Mouse (Mus musculus): Measurements from ENCODE around the gene Fam222b. TPM values are rescaled to one million over a fixed set of nuclear protein-coding genes. Genes with fewer than 3 reads are reported as not detected.
"Not testable (repeated sequence)": the region's sequence is repeated elsewhere in the genome, so short reads cannot be mapped to it uniquely, and the experiment has no call there.

Gene Fam222b
- polyA plus RNA-seq, 1 experiment from 2014 or later = 28.7 TPM

DNA sequence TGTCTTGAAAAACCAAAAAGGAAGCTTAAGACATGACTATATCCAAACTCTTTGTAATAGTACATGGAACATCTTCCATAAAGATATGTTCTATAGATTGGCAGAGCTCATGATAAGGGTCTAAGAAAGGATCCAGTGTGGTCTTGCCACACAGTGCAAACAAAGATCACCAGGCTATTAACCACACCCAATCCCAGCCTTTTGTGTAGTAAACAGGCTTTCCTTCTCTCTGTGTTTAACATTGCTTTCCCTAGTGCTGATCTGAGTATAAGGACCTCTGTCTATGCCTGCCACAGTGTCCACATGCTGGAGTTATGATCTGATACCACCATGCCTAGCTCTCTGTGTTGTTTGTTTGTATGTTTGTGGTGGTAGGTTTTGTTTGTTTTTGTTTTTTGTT lies 29.3 kb downstream of the Fam222b start:
- Histone ChIP-seq H3K9ac (no peak overlapping the region), H3K27ac (no peak overlapping the region), H3K4me2 (replicated peaks) (no peak overlapping the region), H3K4me1 (replicated peaks; ENCODE audit: control insufficient read depth, insufficient read depth, low read length) (peaks cover 22% of the 10 kb centered on the region), H3K9me3 (ENCODE audit: control insufficient read depth, low read length) (no peaks in the 10 kb centered on the region), H3K27me3 (ENCODE audit: control insufficient read depth, insufficient read depth, low read length) (no peaks in the 10 kb centered on the region), H3K4me3 (replicated peaks; ENCODE audit: low read length) (no peak overlapping the region), H3K36me3 (replicated peaks; ENCODE audit: control insufficient read depth, insufficient read depth) (no peaks in the 10 kb centered on the region)
- ATAC-seq (ENCODE audit: low FRiP score) (no peak), DNase-seq (ENCODE audit: low spot score) (no peak)

DNA sequence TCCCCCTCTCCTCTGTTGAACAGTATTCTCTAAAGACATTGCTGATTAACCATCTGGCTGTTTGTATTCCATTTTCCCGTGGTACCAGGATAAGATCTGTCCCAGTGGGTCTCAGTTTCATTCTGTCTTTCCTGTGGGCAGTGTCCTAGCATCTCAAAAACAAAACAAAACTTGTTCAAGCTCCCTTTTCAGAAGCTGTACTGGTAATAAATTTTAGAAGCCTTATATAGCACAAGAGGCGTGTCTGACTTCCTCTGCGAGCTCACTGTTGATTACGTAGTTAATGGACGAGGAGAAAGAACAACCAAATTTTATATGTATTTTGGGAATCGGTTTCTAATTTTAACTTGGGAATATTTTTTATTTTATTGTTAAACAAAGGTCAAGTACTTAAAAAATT lies 31.2 kb downstream of the Fam222b start:
- H3K27me3 ChIP-seq (ENCODE audit: control insufficient read depth, insufficient read depth, low read length) = no peaks in the 10 kb centered on the region
- DNase-seq (ENCODE audit: low spot score) = no peak
- ATAC-seq (ENCODE audit: low FRiP score) = no peak
- WGBS = 66% methylated on average over 6 of the region's 6 CpGs
- no peak overlapping the region for H3K27ac ChIP-seq
- H3K4me1 ChIP-seq (replicated peaks; ENCODE audit: control insufficient read depth, insufficient read depth, low read length) = peaks cover 11% of the 10 kb centered on the region
- no peaks in the 10 kb centered on the region for H3K9me3 ChIP-seq (ENCODE audit: control insufficient read depth, low read length)
- H3K4me2 ChIP-seq (replicated peaks) = no peak overlapping the region
- no peaks in the 10 kb centered on the region for H3K36me3 ChIP-seq (replicated peaks; ENCODE audit: control insufficient read depth, insufficient read depth)
- no peak overlapping the region for H3K4me3 ChIP-seq (replicated peaks; ENCODE audit: low read length)
- H3K9ac ChIP-seq = no peak overlapping the region

DNA sequence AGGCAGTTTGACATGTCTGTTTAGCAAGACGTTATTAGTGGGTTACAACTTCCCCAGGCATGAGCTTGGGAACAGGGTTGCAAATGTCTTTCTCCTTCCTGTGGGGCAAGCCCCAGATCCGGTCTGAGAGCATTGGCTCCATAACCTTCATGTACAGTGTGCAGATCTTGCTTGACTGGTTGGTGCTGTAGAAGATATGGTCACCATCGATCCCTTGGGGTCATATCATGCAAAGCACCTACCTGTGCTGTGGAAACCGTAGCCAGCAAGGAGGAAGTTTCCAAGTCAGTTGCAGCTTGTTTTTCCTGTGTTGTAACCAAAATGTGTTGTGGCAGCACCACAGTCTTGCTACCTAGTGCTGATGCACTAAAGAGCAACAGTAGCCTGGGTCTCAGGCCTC lies 32.3 kb downstream of the Fam222b start:
- WGBS = 92% methylated on average over 4 of the region's 4 CpGs
- no peak overlapping the region for H3K27ac ChIP-seq
- H3K4me2 ChIP-seq (replicated peaks) = no peak overlapping the region
- H3K36me3 ChIP-seq (replicated peaks; ENCODE audit: control insufficient read depth, insufficient read depth) = no peaks in the 10 kb centered on the region
- H3K9ac ChIP-seq = no peak overlapping the region
- no peaks in the 10 kb centered on the region for H3K9me3 ChIP-seq (ENCODE audit: control insufficient read depth, low read length)
- H3K4me1 ChIP-seq (replicated peaks; ENCODE audit: control insufficient read depth, insufficient read depth, low read length) = peaks cover under 1% of the 10 kb centered on the region; the same call in 1 of the 2 replicates
- H3K27me3 ChIP-seq (ENCODE audit: control insufficient read depth, insufficient read depth, low read length) = no peaks in the 10 kb centered on the region
- ATAC-seq (ENCODE audit: low FRiP score) (no peak), DNase-seq (ENCODE audit: low spot score) (no peak)
- no peak overlapping the region for H3K4me3 ChIP-seq (replicated peaks; ENCODE audit: low read length)

DNA sequence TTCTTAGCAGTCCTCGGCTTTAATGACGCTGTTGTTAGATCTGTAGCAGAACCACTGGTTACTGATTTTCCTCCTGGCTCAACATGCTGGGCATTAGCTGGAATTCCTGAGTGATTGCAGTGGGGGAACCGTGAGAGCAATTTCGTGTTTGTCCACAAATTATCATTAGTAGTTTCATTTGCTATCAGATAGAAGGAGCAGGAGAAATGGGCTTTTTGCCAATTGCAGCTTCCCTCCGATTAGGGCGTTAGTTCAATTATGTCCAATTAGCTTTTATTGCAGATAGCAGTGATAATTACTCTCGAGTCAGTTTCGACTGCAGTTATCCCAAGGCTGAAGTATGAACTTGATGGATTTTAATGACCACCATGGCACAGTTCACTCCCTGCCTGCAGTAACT lies 35.0 kb downstream of the Fam222b start:
- 67% methylated on average over 8 of the region's 8 CpGs for WGBS
- H3K27ac ChIP-seq = no peak overlapping the region
- no peaks in the 10 kb centered on the region for H3K9me3 ChIP-seq (ENCODE audit: control insufficient read depth, low read length)
- ATAC-seq (ENCODE audit: low FRiP score) (no peak), DNase-seq (ENCODE audit: low spot score) (no peak)
- no peak overlapping the region for H3K4me3 ChIP-seq (replicated peaks; ENCODE audit: low read length)
- H3K9ac ChIP-seq = no peak overlapping the region
- H3K27me3 ChIP-seq (ENCODE audit: control insufficient read depth, insufficient read depth, low read length) = no peaks in the 10 kb centered on the region
- H3K4me1 ChIP-seq (replicated peaks; ENCODE audit: control insufficient read depth, insufficient read depth, low read length) = no peaks in the 10 kb centered on the region; the same call in 1 of the 2 replicates
- H3K4me2 ChIP-seq (replicated peaks) = no peak overlapping the region
- H3K36me3 ChIP-seq (replicated peaks; ENCODE audit: control insufficient read depth, insufficient read depth) = no peaks in the 10 kb centered on the region

DNA sequence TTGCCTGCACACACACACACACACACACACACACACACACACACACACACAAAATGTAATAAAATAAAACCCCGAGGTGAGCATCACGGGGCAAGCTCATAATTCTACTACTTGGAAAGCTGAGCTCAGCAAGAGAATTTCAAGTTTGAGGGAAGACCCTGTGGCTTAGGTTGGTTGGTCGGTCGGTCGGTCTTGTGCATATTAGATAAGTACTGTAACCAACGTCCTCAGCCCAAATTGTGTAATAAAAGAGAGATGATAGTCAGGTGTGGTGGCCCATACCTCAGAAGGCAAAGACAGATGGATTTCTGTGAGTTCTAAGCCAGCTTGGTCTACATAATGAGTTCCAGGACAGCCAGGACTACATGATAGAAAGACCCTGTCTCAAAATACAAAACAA lies 39.5 kb downstream of the Fam222b start:
- H3K4me1 ChIP-seq (replicated peaks; ENCODE audit: control insufficient read depth, insufficient read depth, low read length) = no peaks in the 10 kb centered on the region
- no peak overlapping the region for H3K4me3 ChIP-seq (replicated peaks; ENCODE audit: low read length)
- no peaks in the 10 kb centered on the region for H3K27me3 ChIP-seq (ENCODE audit: control insufficient read depth, insufficient read depth, low read length)
- DNase-seq (ENCODE audit: low spot score) = no peak
- no peaks in the 10 kb centered on the region for H3K36me3 ChIP-seq (replicated peaks; ENCODE audit: control insufficient read depth, insufficient read depth)
- no peak overlapping the region for H3K27ac ChIP-seq
- 94% methylated on average over 6 of the region's 6 CpGs for whole genome bisulfite sequencing
- no peak overlapping the region for H3K9ac ChIP-seq
- H3K9me3 ChIP-seq (ENCODE audit: control insufficient read depth, low read length) = no peaks in the 10 kb centered on the region
- ATAC-seq (ENCODE audit: low FRiP score) = no peak
- no peak overlapping the region for H3K4me2 ChIP-seq (replicated peaks)

DNA sequence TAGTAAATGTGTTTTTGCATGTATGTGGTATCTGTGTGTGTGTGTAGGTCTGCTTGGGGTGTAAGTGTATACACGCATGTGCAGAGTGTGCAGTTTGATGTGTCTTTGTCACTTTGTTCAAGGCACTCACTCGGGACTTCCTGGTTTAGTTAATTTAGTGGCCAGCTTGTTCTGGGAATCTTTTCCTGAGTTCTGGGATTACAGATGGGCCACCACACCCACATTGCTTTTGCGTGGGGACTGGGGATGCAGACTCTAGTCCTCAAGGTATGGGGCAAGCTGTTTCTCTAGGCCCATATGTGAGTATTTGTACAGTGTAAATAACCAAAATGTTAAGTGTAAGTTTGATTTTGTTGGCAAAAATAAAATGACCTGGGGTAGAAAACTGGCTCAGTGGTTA lies 39.9 kb downstream of the Fam222b start:
- ATAC-seq (ENCODE audit: low FRiP score) = no peak
- H3K4me1 ChIP-seq (replicated peaks; ENCODE audit: control insufficient read depth, insufficient read depth, low read length) = no peaks in the 10 kb centered on the region; the same call in 1 of the 2 replicates
- no peak overlapping the region for H3K9ac ChIP-seq
- H3K27me3 ChIP-seq (ENCODE audit: control insufficient read depth, insufficient read depth, low read length) = no peaks in the 10 kb centered on the region
- WGBS = 91% methylated on average over 3 of the region's 3 CpGs
- no peak overlapping the region for H3K27ac ChIP-seq
- no peaks in the 10 kb centered on the region for H3K36me3 ChIP-seq (replicated peaks; ENCODE audit: control insufficient read depth, insufficient read depth)
- no peak overlapping the region for H3K4me3 ChIP-seq (replicated peaks; ENCODE audit: low read length)
- H3K9me3 ChIP-seq (ENCODE audit: control insufficient read depth, low read length) = no peaks in the 10 kb centered on the region
- no peak overlapping the region for H3K4me2 ChIP-seq (replicated peaks)
- no peak for DNase-seq (ENCODE audit: low spot score)

DNA sequence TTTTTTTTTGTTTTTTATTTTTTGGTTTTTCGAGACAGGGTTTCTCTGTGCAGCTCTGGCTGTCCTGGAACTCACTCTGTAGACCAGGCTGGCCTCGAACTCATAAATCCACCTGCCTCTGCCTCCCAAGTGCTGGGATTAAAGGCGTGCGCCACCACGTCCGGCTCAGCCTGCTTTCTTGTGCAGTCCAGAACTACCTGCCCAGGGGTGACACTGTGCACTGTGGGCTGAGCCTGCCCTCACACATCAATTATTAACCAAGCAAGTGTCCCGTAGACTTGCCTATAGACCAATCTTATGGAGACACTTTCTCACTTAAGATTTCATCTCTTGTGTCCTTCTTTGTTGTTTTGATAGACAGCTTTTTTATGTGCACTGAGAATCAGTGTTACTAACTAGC lies 40.9 kb downstream of the Fam222b start:
- not testable (repeated sequence) for H3K36me3 ChIP-seq (replicated peaks; ENCODE audit: control insufficient read depth, insufficient read depth); H3K4me3 ChIP-seq (replicated peaks; ENCODE audit: low read length); H3K4me2 ChIP-seq (replicated peaks); H3K9ac ChIP-seq; H3K4me1 ChIP-seq (replicated peaks; ENCODE audit: control insufficient read depth, insufficient read depth, low read length); H3K9me3 ChIP-seq (ENCODE audit: control insufficient read depth, low read length); H3K27ac ChIP-seq; H3K27me3 ChIP-seq (ENCODE audit: control insufficient read depth, insufficient read depth, low read length); ATAC-seq (ENCODE audit: low FRiP score); DNase-seq (ENCODE audit: low spot score)
- 89% methylated on average over 7 of the region's 7 CpGs for WGBS

DNA sequence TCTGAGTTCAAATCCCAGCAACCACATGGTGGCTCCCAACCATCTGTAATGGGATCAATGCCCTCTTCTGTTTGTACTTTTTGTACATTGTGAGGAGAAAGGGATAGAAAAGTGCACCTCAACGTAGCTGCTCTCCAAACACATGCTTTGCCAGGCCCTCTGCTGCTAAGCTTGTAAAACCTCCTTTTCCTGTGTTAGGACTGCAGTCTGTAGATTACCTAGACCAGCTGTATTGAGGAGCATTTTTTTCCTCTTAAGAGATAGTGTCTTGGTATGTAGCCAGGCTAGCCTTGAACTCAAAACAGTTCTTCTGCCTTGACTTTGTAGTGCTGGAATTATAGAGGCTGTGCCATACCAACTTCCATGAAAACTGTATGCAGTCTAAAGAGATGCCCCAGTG lies 41.7 kb downstream of the Fam222b start:
- Histone ChIP-seq H3K4me1 (replicated peaks; ENCODE audit: control insufficient read depth, insufficient read depth, low read length) (no peaks in the 10 kb centered on the region; the same call in 1 of the 2 replicates), H3K9me3 (ENCODE audit: control insufficient read depth, low read length) (no peaks in the 10 kb centered on the region), H3K27ac (no peak overlapping the region), H3K27me3 (ENCODE audit: control insufficient read depth, insufficient read depth, low read length) (no peaks in the 10 kb centered on the region), H3K4me3 (replicated peaks; ENCODE audit: low read length) (no peak overlapping the region), H3K9ac (no peak overlapping the region), H3K4me2 (replicated peaks) (no peak overlapping the region), H3K36me3 (replicated peaks; ENCODE audit: control insufficient read depth, insufficient read depth) (no peaks in the 10 kb centered on the region)
- ATAC-seq (ENCODE audit: low FRiP score) (no peak), DNase-seq (ENCODE audit: low spot score) (no peak)
- WGBS = 85% methylated on average over 1 of the region's 1 CpGs

DNA sequence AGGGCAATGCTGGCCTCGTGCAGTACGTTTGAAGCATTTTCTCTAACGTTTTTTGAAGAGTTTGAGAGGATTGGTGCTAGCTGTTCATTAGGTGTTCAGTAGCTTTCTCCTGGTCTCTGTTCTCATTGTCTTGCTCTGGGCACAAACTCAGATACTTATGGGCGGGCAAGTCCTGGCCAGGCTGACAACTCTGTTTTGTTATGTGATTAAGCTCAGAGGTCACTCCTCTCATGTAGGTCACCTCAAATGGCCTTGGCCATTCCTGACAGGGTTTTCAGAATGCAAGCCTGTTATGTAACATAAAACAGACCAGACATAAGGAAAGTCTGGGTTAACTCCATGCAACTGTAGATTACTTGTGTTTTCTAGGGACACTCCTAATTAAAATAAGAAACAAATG lies 43.1 kb downstream of the Fam222b start:
- no peak for DNase-seq (ENCODE audit: low spot score)
- Histone ChIP-seq H3K9ac (no peak overlapping the region), H3K4me2 (replicated peaks) (no peak overlapping the region), H3K4me3 (replicated peaks; ENCODE audit: low read length) (no peak overlapping the region), H3K36me3 (replicated peaks; ENCODE audit: control insufficient read depth, insufficient read depth) (no peaks in the 10 kb centered on the region), H3K27me3 (ENCODE audit: control insufficient read depth, insufficient read depth, low read length) (no peaks in the 10 kb centered on the region), H3K4me1 (replicated peaks; ENCODE audit: control insufficient read depth, insufficient read depth, low read length) (no peaks in the 10 kb centered on the region; the same call in 1 of the 2 replicates), H3K27ac (no peak overlapping the region), H3K9me3 (ENCODE audit: control insufficient read depth, low read length) (no peaks in the 10 kb centered on the region)
- no peak for ATAC-seq (ENCODE audit: low FRiP score)
- WGBS = 84% methylated on average over 4 of the region's 4 CpGs

DNA sequence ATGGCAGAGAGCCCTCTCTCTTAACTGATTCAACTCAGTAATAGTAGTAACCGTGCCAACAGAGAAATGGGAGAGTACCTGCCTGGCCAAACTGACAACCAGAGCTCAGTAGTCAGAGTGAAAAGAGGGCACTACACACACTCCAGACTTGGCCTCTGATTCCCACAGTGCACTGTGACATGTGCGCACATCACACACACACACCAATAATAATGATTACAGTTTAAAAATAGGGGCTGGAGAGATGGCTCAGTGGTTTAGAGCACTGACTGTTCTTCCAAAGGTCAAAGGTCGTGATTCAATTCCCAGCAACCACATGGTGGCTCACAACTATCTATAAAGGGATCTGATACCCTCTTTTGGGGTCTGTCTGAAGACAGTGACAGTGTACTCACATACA lies 43.6 kb downstream of the Fam222b start:
- no peak for DNase-seq (ENCODE audit: low spot score)
- Histone ChIP-seq H3K4me1 (replicated peaks; ENCODE audit: control insufficient read depth, insufficient read depth, low read length) (no peaks in the 10 kb centered on the region; the same call in 1 of the 2 replicates), H3K4me2 (replicated peaks) (no peak overlapping the region), H3K9me3 (ENCODE audit: control insufficient read depth, low read length) (no peaks in the 10 kb centered on the region), H3K27me3 (ENCODE audit: control insufficient read depth, insufficient read depth, low read length) (no peaks in the 10 kb centered on the region), H3K27ac (no peak overlapping the region), H3K36me3 (replicated peaks; ENCODE audit: control insufficient read depth, insufficient read depth) (peaks cover under 1% of the 10 kb centered on the region; the same call in 1 of the 2 replicates), H3K4me3 (replicated peaks; ENCODE audit: low read length) (no peak overlapping the region), H3K9ac (no peak overlapping the region)
- 82% methylated on average over 3 of the region's 3 CpGs for WGBS
- ATAC-seq (ENCODE audit: low FRiP score) = no peak
